Mouse (Mus musculus): ENCODE measurements around the gene Ezr. TPM values are rescaled to one million over a fixed set of nuclear protein-coding genes. Genes with fewer than 3 reads are reported as not detected.
A peak's percentile ranks its signal among the peaks of the same experiment; 100 is the strongest.

The Ezr gene
- polyA plus RNA-seq, 1 experiment, result 49.8 TPM

DNA sequence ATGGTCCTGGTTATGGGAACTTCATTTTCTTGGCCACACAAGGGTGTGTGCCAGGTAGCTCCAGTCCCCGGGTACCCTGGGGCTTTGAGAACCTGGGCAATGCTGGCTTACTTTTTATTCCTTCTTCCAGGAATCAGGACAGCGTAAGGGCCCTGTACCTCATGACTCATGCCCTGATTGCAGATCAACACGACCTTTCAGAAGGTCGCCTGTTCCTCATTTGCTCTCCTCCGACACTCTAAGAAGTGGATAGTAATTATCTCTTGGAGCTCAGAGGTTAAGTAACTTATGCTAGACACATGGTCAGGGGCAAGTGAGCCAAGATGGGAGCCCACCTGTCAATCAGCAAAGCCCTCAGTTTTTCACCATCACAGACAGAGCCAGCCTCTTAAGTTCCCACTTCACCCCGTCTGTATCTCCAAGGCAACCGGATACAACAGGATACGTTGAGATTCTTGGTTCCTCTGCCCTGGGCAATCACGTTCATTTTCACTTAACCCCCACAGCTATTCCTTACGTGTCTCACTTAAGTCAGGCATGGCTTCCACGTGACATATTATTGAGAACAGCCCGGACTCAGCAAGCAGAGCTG lies 11.7 kb upstream of the Ezr start:
- DNase-seq (ENCODE audit: extremely low spot score in 1 of 2, low spot score in 1 of 2), result no peak

DNA sequence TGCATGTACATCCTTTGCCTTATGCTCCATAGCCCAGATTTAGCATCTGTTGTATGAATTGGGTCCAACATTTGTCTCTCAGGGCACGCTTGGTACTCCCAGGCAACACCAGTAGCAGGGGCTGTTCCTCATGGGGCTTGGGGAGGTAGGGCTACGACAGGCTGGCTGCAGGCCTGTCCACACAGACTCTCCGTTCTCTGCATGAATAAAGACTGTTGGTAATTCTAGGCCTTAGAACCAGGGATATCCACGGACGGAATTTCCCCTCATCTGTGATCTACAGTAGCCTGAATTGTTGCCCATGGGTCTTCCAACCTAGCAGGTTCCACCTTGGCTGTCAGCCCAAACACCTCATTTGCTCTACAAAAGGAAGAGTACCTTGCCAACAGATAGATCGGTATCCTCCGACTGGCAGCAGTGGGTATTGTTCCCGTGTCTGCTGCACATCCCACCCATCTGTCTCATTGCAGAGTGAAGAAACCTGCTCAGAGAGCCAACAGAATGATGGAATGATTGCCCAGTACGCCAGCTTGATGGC lies 7.1 kb upstream of the Ezr start:
- no peak for DNase-seq (ENCODE audit: extremely low spot score in 1 of 2, low spot score in 1 of 2)

DNA sequence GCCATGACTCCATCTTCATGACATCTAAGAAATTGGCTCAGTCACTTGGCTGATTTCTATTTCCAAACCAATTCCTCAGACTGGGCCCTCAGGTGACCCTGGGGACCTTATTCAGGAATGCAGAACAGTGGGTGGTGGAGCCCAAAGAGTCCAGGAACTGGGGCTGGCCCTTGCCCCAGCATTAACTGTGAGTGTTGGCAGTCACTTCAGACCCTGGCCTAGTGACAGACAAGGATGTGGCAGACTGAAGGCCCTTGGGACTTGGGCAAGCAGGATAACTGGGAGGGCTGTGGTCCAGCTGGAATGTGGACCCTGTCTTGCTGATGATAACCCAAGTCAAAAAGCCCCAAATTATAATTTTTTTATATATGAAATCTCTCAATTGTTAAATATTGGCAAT lies 6.5 kb upstream of the Ezr start:
- DNase-seq (ENCODE audit: extremely low spot score in 1 of 2, low spot score in 1 of 2), result peak; percentile 14 to 48

DNA sequence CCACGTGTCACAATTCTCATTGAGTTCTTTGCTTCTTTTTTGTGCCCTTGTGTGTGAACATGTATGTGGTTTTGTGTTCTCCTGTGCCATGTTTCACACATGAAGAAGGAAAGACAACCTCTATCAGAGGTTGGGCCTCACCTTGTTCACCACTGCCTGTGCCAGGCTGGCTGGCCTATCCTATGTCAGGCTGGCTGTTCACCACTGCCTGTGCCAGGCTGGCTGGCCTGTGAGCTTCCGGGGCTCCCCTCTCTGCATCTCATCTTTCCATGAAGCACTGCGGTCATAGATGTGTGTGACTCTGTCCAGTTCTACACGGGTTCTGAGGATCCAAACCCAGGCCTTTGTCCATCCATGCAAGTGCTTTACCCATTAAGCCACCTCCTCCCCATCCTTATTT lies 4.7 kb upstream of the Ezr start:
- DNase-seq (ENCODE audit: extremely low spot score in 1 of 2, low spot score in 1 of 2), result no peak

DNA sequence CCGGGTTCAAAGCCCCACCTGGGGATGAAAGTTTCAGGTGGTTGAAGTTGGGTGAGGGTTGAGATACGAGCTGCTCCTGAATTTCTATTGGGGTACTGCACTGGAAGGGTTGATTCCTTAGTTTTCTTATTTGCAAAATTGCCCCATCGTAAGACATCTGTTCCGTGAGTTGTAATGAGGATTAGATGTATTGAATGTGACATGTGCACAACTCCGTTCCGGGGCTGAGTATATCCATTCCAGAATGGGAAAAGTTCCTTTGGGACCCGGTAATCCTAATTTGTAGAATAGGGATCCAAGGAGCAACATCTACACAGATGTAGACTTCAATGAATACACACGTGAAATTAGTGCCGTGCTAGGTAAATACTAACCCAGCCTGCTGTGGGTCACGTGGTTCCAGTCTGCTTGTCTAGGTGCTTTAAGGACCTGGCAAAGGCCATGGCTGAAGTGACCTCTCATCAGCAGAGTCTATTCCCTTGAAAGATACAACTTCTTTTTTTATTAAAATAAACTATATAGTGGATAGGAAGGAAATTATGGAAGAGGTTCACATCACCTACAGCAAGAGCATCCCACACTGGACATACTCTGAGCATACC lies 1.3 kb upstream of the Ezr start:
- DNase-seq (ENCODE audit: extremely low spot score in 1 of 2, low spot score in 1 of 2), result no peak

DNA sequence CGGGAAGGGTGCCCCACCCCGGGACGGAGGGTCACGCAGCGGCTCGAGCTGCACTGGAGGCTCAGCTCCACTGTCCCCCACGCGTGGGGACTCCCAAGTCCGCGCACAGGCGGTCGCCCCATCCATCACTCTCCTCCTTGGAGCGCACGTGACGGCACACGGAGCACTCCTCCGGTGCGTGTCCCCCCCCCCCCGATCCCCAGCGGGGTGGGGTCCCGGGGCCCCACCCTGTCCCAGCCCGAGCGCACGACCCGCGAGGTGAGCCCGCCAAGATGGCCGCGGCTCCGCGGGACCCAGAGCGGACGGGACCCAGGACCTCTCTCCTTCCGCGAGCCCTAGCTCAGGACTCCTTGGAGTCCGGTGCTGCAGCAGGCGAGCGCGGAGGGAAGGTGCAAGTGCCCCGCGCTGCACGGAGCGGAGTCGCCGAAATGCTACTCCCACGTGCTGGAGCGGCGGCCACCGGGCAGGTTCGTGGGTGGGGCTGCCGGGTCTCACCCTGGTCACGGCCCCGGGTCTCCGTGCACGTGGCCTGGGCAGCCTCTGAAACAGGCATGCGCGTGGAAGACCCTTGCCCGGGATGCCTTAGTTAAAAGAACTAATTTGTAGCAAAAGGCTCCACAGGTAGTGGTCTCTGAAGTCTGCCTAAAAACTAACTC lies 550 bp upstream of the Ezr start:
- DNase-seq (ENCODE audit: extremely low spot score in 1 of 2, low spot score in 1 of 2), result no peak

DNA sequence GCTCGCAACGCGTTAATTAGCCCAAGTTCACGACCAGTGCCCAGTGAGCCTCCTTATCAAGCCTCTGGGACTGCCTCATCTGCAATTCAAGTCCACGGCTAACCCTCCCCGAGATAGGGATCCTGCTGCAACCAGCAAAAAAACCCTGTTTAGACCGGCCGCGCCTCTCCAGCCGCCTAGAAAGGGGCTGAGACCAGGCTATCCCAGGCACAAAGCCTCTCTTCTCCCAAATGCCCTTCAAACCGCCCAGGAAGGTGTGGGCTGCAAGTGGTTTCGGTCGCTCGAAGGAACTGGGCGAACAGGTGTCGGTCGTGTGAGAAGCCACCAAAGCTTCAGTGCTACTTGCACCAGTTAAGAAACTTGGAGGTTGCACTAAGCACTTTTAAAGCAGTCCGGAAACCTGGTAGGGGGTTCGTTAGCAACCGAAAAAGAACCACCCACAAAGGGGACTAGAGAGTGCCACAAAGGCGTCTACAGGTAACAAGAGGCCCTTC lies 504 bp downstream of the Ezr start:
- DNase-seq (ENCODE audit: extremely low spot score in 1 of 2, low spot score in 1 of 2), result no peak

DNA sequence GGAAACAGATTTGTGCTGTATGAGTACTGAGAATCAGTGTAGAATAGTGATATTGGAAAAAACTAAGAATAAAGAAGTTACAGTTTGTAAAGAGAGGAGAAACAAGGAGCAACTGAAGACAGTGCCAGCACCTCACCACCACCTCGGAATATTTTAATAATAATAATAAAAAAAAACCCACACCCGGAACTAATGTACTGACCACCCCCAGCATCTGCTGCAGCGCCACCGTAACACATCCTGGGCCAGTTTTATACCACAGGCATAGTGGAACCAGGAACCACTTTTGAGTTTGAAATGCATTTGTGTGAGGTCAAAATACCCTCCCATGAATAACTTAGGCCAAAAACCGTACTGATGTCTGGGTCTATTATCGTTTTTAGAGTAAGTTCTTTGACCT lies 1.3 kb downstream of the Ezr start:
- DNase-seq (ENCODE audit: extremely low spot score in 1 of 2, low spot score in 1 of 2), result no peak

DNA sequence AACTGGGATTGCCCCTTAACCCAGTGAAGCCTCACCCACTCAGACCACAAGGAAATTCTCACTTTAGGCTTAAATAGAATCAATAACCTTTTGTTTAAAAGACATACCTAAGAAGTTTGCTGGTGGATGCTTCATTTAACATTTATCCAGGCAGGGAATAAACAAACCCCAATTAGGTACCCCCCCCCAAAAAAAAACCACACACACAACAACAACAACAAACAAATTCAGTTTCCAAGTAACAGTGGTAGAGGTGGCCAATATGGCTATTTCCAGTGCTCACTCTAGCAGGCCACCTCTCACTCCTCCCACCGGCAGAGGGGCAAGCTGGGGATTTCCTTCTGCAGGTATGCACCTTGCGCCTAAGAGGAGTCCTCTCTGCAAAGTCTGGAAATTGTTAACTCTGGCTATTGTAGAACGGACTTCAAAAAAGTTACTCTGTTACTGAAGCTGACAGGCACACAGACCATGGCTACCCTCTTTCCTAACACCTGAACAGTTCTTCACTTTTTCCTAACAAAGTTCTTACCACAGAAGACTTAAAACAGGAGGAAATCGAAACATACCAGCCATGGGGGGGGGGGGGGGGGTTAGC lies 2.0 kb downstream of the Ezr start:
- DNase-seq (ENCODE audit: extremely low spot score in 1 of 2, low spot score in 1 of 2), result no peak

DNA sequence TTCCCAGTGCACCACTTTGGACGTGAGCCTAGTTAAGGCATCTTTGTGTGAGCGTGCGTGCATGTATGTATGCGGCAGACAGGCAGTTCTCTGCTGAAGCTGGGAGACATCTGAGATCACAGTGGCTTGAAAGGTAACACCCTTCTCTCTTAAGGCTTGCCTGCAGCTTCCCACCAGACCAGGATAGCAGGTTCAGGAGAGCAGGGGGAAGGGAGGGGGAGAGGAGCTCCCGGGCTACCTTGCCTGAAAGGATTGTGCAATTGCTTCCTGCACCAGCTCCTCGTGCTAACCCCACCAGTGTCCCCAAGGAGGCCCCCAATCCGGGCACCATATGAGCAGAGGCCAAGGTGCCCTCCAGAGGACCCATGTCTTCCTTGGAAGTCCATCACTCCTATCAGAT lies 3.0 kb downstream of the Ezr start:
- no peak for DNase-seq (ENCODE audit: extremely low spot score in 1 of 2, low spot score in 1 of 2)

DNA sequence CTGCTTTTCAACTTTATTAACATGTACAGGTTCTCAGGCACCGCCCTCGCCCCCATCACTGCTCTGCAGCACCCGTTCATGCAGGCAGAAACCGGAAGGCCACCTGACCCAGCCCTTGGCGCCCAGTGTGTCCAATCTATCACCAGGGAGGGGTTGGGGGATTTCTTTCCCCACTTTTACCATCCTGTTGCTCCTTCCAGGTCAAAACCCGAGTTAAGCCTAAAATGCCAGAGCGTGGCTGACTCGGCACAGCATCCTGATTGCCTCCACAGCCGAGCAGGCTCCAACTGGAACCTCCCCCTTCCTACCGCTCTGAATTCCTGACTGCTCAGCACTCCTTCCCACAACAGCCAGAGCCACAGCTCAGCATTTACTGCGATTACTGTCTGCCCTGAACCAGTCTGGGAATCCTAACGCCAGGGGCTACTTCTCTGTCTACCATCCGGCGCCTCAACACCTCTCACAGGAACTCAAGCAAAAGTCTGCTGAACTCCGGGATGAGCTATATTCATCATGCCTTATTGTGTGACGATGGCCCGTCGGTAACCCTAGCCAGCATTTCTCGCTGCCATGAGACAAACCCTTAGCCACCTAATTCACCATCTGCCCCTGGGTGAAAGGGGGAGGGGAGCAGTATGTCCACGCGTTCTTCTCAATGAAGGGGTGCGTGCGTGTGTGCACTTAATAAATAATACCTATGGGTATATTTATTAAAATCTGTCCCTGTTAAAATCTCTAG lies 3.6 kb downstream of the Ezr start:
- peak in 1 of 2 experiments; percentile 29 for DNase-seq (ENCODE audit: extremely low spot score in 1 of 2, low spot score in 1 of 2)

DNA sequence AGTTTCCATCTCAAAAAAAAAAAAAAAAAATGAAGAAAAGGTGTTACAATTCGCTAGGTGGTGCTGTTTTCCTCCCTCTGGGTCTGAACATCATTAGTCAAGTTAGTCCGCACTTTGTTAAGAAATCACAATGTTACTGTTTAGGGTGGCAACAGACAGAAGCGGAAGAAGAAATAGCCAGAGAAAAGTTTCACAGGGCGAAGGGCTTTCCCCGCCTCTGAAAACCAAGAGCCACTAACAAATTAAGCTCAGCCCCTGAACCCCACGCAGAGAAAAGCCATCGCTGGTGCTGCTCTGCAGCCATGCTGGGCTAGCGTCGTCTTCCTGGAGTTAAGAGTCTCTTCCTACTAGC lies 4.3 kb downstream of the Ezr start:
- DNase-seq (ENCODE audit: extremely low spot score in 1 of 2, low spot score in 1 of 2), result peak in 1 of 2 experiments; percentile 60

DNA sequence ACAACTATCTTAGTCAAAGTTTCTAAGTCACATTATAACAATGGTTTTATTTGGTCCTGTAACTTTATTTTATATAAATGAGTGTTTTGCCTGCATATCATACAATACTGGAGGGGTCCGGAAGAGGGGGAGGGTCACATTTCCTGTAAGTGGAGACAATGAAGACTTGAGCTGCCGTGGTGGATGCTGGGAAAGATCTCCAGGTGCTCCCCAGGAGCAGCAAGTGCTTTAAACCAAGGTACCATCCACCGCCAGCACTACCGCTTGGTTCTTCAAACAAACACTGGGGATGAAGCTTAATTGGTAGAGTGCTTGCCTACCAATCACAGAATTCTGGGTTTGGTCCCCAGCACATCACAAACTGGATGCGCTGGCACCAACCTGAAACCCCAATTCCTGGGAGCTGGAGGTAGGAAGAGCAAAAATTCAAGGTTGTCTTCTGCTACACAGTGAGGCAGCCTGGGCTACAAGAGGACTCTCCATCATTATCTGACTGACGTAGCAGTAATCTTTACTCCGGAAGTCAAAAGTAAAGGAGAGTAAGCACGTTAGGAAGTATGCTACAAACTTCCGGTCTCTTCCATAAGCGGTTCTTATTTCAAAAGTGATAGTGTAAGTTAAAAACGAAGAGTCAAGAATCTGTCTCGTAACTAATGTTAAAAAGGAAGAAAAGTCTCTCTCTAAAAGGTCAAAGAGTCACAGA lies 4.8 kb downstream of the Ezr start:
- no peak for DNase-seq (ENCODE audit: extremely low spot score in 1 of 2, low spot score in 1 of 2)

DNA sequence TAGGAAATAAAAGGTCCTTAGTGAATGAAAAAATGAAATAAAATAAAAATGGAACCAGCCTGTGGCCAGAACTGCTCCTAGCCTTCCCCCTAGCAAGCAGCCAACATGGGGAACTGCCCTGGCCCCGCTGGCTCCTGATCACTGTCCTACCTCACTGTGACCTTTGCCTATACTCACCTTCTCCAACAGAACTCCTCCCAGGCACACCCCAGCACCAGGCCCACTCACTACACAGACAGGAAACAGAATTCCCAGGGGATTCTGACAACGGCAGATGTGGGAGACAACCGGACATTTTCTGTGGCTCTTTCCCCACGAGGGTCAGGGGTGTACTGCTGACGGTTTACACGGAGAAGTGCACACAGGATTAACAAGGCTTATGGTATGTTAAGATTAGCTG lies 5.5 kb downstream of the Ezr start:
- DNase-seq (ENCODE audit: extremely low spot score in 1 of 2, low spot score in 1 of 2), result no peak

DNA sequence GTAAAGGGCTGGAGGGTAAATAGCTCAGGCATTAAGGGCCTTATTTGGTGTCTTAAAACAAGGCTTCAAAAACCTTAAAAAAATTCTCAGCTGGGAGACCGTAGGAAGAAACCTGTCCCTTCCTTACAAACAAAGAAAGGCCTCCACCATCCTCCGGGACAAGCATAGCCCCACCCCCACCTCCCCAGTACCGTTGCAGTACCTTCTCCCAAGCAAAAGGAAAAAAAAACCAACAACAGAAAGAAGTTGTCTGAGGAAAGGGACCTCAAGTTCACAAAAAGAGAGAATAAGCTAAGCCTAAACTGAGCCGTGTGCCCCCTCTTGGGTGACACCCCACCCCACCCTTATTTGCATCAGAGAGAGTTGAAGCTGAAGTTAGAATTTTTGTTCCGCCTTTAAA lies 6.0 kb downstream of the Ezr start:
- no peak for DNase-seq (ENCODE audit: extremely low spot score in 1 of 2, low spot score in 1 of 2)

DNA sequence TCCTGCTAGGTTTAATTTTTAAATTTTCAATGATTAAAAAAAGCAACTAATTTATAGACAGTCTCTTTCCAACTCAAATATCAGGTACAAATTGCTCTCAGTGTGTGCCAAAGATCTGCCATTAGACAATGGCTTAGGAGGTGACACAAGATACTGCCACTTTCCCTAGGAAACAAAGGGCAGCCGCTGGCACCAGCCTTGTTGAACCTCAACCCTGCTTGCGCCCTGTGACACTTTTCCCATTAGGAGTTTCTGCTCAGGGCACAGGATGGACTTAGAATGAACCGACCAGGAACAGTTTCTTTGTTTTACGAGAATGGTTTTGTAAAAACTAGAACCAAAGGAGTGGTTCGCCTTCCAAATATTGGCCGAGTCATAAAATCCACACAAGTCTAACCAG lies 6.5 kb downstream of the Ezr start:
- DNase-seq (ENCODE audit: extremely low spot score in 1 of 2, low spot score in 1 of 2), result no peak

DNA sequence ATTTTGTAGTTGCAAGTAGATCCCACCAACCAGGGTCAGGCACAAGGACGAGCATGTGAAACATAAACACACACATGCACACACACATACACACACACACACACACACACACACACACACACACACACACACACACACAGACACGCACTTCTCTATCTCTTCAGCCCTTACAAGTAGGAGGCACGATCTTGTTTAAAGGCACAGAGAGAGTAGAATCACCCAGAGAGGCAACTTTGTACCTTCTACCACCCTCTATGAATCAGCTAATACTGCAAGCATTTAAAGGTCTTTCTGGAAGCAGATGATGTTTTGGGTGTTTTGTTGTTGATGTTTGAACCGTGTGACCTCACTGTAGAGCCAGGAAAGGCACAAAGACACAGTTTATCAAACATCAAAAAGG lies 6.9 kb downstream of the Ezr start:
- no peak for DNase-seq (ENCODE audit: extremely low spot score in 1 of 2, low spot score in 1 of 2)

DNA sequence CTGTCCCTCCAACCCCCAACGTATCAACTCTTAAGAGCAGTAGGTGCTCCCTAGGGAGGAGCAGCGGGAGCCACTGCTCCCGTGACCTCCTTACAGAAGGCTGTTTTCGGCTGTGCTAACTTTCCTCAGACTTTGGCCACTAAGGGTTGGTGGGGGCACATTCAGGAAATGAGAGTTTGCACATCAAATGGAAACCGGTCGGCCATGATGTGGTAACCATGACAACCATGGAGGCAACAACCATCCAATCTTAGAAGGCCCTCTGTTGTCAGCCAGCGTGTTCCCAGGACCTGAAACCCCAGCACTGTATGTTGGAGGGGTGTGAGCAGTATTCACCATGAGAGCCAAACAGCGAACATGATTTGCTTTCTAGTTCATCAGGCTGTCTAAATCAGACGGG lies 7.4 kb downstream of the Ezr start:
- DNase-seq (ENCODE audit: extremely low spot score in 1 of 2, low spot score in 1 of 2), result no peak

DNA sequence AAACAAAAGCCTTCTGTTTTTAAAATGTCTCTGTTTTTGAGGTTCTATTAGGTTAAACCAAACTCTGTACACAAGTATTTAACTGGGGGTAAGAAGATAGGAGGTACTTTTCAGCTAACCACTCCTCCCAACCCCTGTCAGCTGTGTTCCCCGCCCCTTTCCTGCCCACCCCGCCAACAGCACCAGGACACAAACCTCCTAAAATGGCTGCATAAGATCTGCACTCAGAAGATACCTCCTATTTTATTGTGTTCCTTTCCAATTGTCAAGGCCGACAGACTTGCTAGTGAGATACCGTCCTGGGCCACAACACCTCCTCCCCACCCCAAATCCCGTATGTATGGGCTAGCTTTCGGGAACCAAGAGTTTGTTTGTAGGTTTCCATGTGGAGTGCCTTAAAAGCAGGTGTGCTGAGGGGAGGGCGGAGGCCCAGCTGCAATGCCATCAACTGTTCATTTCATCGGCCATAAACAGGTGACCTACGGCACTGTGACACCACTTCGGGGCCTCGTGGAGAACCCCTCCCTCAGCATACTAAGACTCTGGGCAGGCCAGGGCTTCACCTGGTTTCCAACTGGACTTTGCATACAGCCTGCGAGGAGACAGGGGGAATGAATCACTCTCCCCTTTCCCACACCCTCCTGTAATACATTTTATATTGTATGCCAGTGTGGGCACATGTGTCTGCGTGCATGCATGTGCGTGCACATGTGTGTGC lies 9.2 kb downstream of the Ezr start:
- no peak for DNase-seq (ENCODE audit: extremely low spot score in 1 of 2, low spot score in 1 of 2)

DNA sequence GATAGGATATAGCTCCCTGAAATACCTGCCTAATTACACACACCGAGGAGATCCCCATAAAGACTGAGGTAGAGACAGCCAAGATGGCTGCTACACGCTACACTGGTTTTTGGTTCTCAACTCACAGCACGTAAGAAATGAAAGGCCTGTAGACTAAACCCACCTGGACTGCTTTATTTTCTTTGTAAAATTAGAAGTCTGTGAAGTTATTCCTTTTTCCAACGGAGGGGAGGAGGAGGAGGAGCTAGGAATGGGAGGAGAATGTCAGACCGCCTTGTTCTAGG lies 10.2 kb downstream of the Ezr start:
- DNase-seq (ENCODE audit: extremely low spot score in 1 of 2, low spot score in 1 of 2), result no peak

Data from frontal cortex, adult 2 months (tissue).